Mouse (Mus musculus) MEL (cell line): ENCODE measurements around the gene Pigq. TPM values are rescaled to one million over a fixed set of nuclear protein-coding genes. Genes with fewer than 3 reads are reported as not detected.

ENCODE experiments used
- DNase-seq: peaks from one replicate; pipeline ENCODE4 v3.0.0; 2011; ENCODE audit warnings: low read depth, low spot score
- H3K27ac ChIP-seq: 2 replicates; pipeline ENCODE4 v1.5.1; 2012; ENCODE audit warnings: low read depth, mild to moderate bottlenecking, control low read depth, low read length, moderate library complexity; ENCODE audit not compliant: control insufficient read depth
- H3K27me3 ChIP-seq, 2 experiments: fragments of 150-350 bp in 1 of 2; sonication (generic) in 1 of 2; 2 replicates each; pipeline ENCODE4 v1.6.1; 2012; ENCODE audit warnings: low read length in 2 of 2, mild to moderate bottlenecking in 2 of 2, improper control_type of control experiment in 1 of 2, moderate library complexity in 1 of 2; ENCODE audit not compliant: insufficient read depth in 2 of 2, control insufficient read depth in 1 of 2
- H3K36me3 ChIP-seq, 2 experiments: 2 replicates each; pipeline ENCODE4 v1.6.1; 2012 to 2014; ENCODE audit warnings: low read length in 2 of 2, improper control_type of control experiment in 1 of 2, inconsistent platforms in 1 of 2, mild to moderate bottlenecking in 1 of 2; ENCODE audit not compliant: insufficient read depth in 2 of 2, control insufficient read depth in 1 of 2
- H3K4me1 ChIP-seq, 2 experiments: fragments of 150-350 bp in 1 of 2; sonication (generic) in 1 of 2; 2 replicates each; pipeline ENCODE4 v1.6.1; 2012; ENCODE audit warnings: low read length in 2 of 2, improper control_type of control experiment in 1 of 2, mild to moderate bottlenecking in 1 of 2; ENCODE audit not compliant: insufficient read depth in 2 of 2, control insufficient read depth in 1 of 2
- H3K4me3 ChIP-seq, 2 experiments: fragments of 150-350 bp in 1 of 2; sonication (generic) in 1 of 2; 2 replicates each; pipeline ENCODE4 v1.5.1; 2012; ENCODE audit warnings: low read depth in 2 of 2, low read length in 2 of 2, mild to moderate bottlenecking in 2 of 2, moderate library complexity in 2 of 2, control low read depth in 1 of 2, improper control_type of control experiment in 1 of 2; ENCODE audit not compliant: control insufficient read depth in 1 of 2, insufficient read depth in 1 of 2
- H3K79me2 ChIP-seq: 2 replicates; pipeline ENCODE4 v1.6.1; 2012; ENCODE audit warnings: mild to moderate bottlenecking, low read length, moderate library complexity; ENCODE audit not compliant: control insufficient read depth, poor library complexity, insufficient read depth
- H3K9ac ChIP-seq: 2 replicates; pipeline ENCODE4 v1.6.1; 2012; ENCODE audit warnings: low read depth, mild to moderate bottlenecking, control low read depth, low read length, moderate library complexity; ENCODE audit not compliant: control insufficient read depth, poor library complexity, severe bottlenecking
- H3K9me3 ChIP-seq: fragments of 150-350 bp; sonication (generic); replicated peaks from 2 replicates; pipeline ENCODE4 v1.6.1; 2012; ENCODE audit warnings: mild to moderate bottlenecking, low read length, improper control_type of control experiment, moderate library complexity; ENCODE audit not compliant: insufficient read depth
- CHD2 ChIP-seq: IDR thresholded peaks from 2 replicates; pipeline ENCODE4 v1.6.1; 2011; ENCODE audit warnings: low read length, improper control_type of control experiment
- CTCF ChIP-seq, 3 experiments: IDR thresholded peaks in 2 of 3; conservative IDR thresholded peaks in 1 of 3; 2 replicates each; pipeline ENCODE4 v1.5.1; 2011 to 2012; ENCODE audit warnings: low read length in 3 of 3, low read depth in 2 of 3, mild to moderate bottlenecking in 2 of 3, improper control_type of control experiment in 1 of 3, inconsistent platforms in 1 of 3, mixed read lengths in 1 of 3, moderate library complexity in 1 of 3; ENCODE audit not compliant: control insufficient read depth in 1 of 3, insufficient read depth in 1 of 3, poor library complexity in 1 of 3, severe bottlenecking in 1 of 3
- E2F4 ChIP-seq: IDR thresholded peaks from 2 replicates; pipeline ENCODE4 v1.6.1; 2011; ENCODE audit warnings: low read depth, low read length, improper control_type of control experiment, borderline replicate concordance
- ELF1 ChIP-seq: IDR thresholded peaks from 2 replicates; pipeline ENCODE4 v1.6.1; 2014; ENCODE audit warnings: low read depth, mild to moderate bottlenecking, inconsistent platforms, low read length, improper control_type of control experiment, moderate library complexity
- EP300 ChIP-seq, 2 experiments: IDR thresholded peaks; 2 replicates each; pipeline ENCODE4 v1.6.1; 2011; ENCODE audit warnings: improper control_type of control experiment in 2 of 2, low read length in 2 of 2, low read depth in 1 of 2, mild to moderate bottlenecking in 1 of 2
- GABPA ChIP-seq: IDR thresholded peaks from 2 replicates; pipeline ENCODE4 v1.6.1; 2012; ENCODE audit warnings: low read depth, mild to moderate bottlenecking, inconsistent platforms, low read length, improper control_type of control experiment, moderate library complexity
- HCFC1 ChIP-seq: IDR thresholded peaks from 2 replicates; pipeline ENCODE4 v1.6.1; 2012; ENCODE audit warnings: low read depth, mild to moderate bottlenecking, inconsistent platforms, low read length, improper control_type of control experiment, moderate library complexity
- KAT2A ChIP-seq: conservative IDR thresholded peaks from 2 replicates; pipeline ENCODE4 v1.6.1; 2012; ENCODE audit warnings: low read depth, low read length, improper control_type of control experiment, inconsistent platforms
- MAX ChIP-seq: IDR thresholded peaks from 2 replicates; pipeline ENCODE4 v1.6.1; 2011; ENCODE audit warnings: low read length, improper control_type of control experiment
- MAZ ChIP-seq: IDR thresholded peaks from 2 replicates; pipeline ENCODE4 v1.6.1; 2012; ENCODE audit warnings: low read depth, mild to moderate bottlenecking, inconsistent platforms, low read length, improper control_type of control experiment
- MXI1 ChIP-seq: IDR thresholded peaks from 2 replicates; pipeline ENCODE4 v1.6.1; 2011; ENCODE audit warnings: mild to moderate bottlenecking, low read depth, low read length, improper control_type of control experiment
- MYC ChIP-seq: IDR thresholded peaks from 2 replicates; pipeline ENCODE4 v1.6.1; 2011; ENCODE audit warnings: low read depth, mild to moderate bottlenecking, low read length, improper control_type of control experiment, moderate library complexity
- NRF1 ChIP-seq: IDR thresholded peaks from 2 replicates; pipeline ENCODE4 v1.6.1; 2014; ENCODE audit warnings: low read depth, mild to moderate bottlenecking, inconsistent platforms, low read length, improper control_type of control experiment, moderate library complexity; ENCODE audit not compliant: poor library complexity, insufficient read depth, severe bottlenecking
- POLR2A ChIP-seq, 2 experiments: IDR thresholded peaks; 2 replicates each; pipeline ENCODE4 v1.6.1; 2011 to 2012; ENCODE audit warnings: low read length in 2 of 2, mild to moderate bottlenecking in 2 of 2, control low read depth in 1 of 2, improper control_type of control experiment in 1 of 2, low read depth in 1 of 2, moderate library complexity in 1 of 2; ENCODE audit not compliant: control insufficient read depth in 1 of 2, insufficient read depth in 1 of 2, poor library complexity in 1 of 2
- POLR2AphosphoS5 ChIP-seq: IDR thresholded peaks from 2 replicates; pipeline ENCODE4 v1.6.1; 2012; ENCODE audit warnings: low read depth, borderline replicate concordance, mild to moderate bottlenecking, inconsistent platforms, low read length, moderate library complexity, mixed read lengths
- SIN3A ChIP-seq: IDR thresholded peaks from 2 replicates; pipeline ENCODE4 v1.6.1; 2012; ENCODE audit warnings: low read length, improper control_type of control experiment, inconsistent platforms
- SMC3 ChIP-seq: IDR thresholded peaks from 2 replicates; pipeline ENCODE4 v1.6.1; 2011; ENCODE audit warnings: low read depth, low read length, improper control_type of control experiment
- TAL1 ChIP-seq: IDR thresholded peaks from 2 replicates; pipeline ENCODE4 v1.6.1; 2012; ENCODE audit warnings: mild to moderate bottlenecking, inconsistent platforms, low read length, moderate library complexity, mixed read lengths
- TCF12 ChIP-seq: IDR thresholded peaks from 2 replicates; pipeline ENCODE4 v1.6.1; 2014; ENCODE audit warnings: low read depth, mild to moderate bottlenecking, inconsistent platforms, low read length, improper control_type of control experiment, moderate library complexity
- UBTF ChIP-seq: IDR thresholded peaks from 2 replicates; pipeline ENCODE4 v1.6.1; 2012; ENCODE audit warnings: low read depth, mild to moderate bottlenecking, inconsistent platforms, low read length, improper control_type of control experiment, moderate library complexity, borderline replicate concordance; ENCODE audit not compliant: insufficient read depth
- USF1 ChIP-seq: IDR thresholded peaks from 2 replicates; pipeline ENCODE4 v1.6.1; 2014; ENCODE audit warnings: low read depth, mild to moderate bottlenecking, inconsistent platforms, low read length, improper control_type of control experiment, moderate library complexity
- ZC3H11A ChIP-seq: IDR thresholded peaks from 2 replicates; pipeline ENCODE4 v1.6.1; 2012; ENCODE audit warnings: low read depth, mild to moderate bottlenecking, inconsistent platforms, low read length, improper control_type of control experiment
- polyA plus RNA-seq, 2 experiments: library from polyadenylated mRNA; stranded (reverse) in 1 of 2; unstranded in 1 of 2; fragments of >175 nt in 1 of 2; fragments of >200 nt in 1 of 2; gene quantifications; 2 replicates each; pipeline versions ENCODE4 v1.2.1 to v1.2.4; 2012; ENCODE audit warnings: low replicate concordance in 2 of 2, low read depth in 1 of 2; ENCODE audit not compliant: insufficient read length in 2 of 2, insufficient read depth in 1 of 2, missing spikeins in 1 of 2
- total RNA-seq: library from RNA; depleted of rRNA; stranded (reverse); fragments of 300-350 nt; gene quantifications from 2 replicates; pipeline ENCODE4 v1.2.3, GENCODE M21; 2012

The Pigq gene
- total and polyA plus RNA-seq, 3 experiments: 67.8 to 825 (median 193) TPM

- Histone ChIP-seq H3K4me1 (peaks cover 2 to 19% of the 10 kb centered on the region in 2 experiments; a peak in 3 of 4 replicates), H3K36me3 (peaks cover 0 to 7% of the 10 kb centered on the region in 2 experiments; a peak in 2 of 4 replicates), H3K9me3 (no peaks in the 10 kb centered on the region), H3K27ac (no peak overlapping the region), H3K9ac (no peak overlapping the region), H3K4me3 (no peak overlapping the region), H3K79me2 (peaks cover 6% of the 10 kb centered on the region; the same call in 1 of the 2 replicates), H3K27me3 (no peaks in the 10 kb centered on the region)
- no peak for DNase-seq
- TF ChIP-seq SIN3A (no peak), POLR2AphosphoS5 (no peak), POLR2A (IDR thresholded peaks at IDR 0.05; ENCODE audit: control insufficient read depth in 1 of 2, insufficient read depth in 1 of 2, low read depth in 1 of 2, low read length in 2 of 2, poor library complexity in 1 of 2) (no peak), TAL1 (no peak), KAT2A (no peak), TCF12 (no peak), GABPA (no peak), CTCF (IDR thresholded peaks at IDR 0.05 in 2 of 3, conservative IDR thresholded peaks at IDR 0.05 in 1 of 3; ENCODE audit: control insufficient read depth in 1 of 3, insufficient read depth in 1 of 3, low read depth in 2 of 3, low read length in 3 of 3, poor library complexity in 1 of 3, severe bottlenecking in 1 of 3) (no peak), UBTF (no peak), USF1 (no peak), ELF1 (no peak), MAX (no peak), MXI1 (no peak), CHD2 (no peak), MYC (no peak)
Observed at GRCm38 (mm10) chr17:25878611-25879180, 66.0 kb downstream of the Pigq start.

- Histone ChIP-seq H3K9ac (no peak overlapping the region), H3K27ac (no peak overlapping the region), H3K79me2 (peaks cover 6% of the 10 kb centered on the region; the same call in 1 of the 2 replicates), H3K4me3 (no peak overlapping the region), H3K27me3 (no peaks in the 10 kb centered on the region), H3K4me1 (peaks cover 2 to 19% of the 10 kb centered on the region in 2 experiments; a peak in 3 of 4 replicates), H3K9me3 (no peaks in the 10 kb centered on the region), H3K36me3 (peaks cover 0 to 7% of the 10 kb centered on the region in 2 experiments; a peak in 2 of 4 replicates)
- no peak for DNase-seq
- TF ChIP-seq NRF1 (no peak), MAZ (no peak), UBTF (no peak), EP300 (IDR thresholded peaks at IDR 0.05; ENCODE audit: low read depth in 1 of 2, low read length in 2 of 2) (no peak), E2F4 (no peak), TCF12 (no peak), SMC3 (no peak), HCFC1 (no peak), TAL1 (no peak), ZC3H11A (no peak)
Observed at GRCm38 (mm10) chr17:25877741-25878610, 66.8 kb downstream of the Pigq start.
